Mouse (Mus musculus): ENCODE results near the gene Kif2c. TPM values are rescaled to one million over a fixed set of nuclear protein-coding genes. Genes with fewer than 3 reads are reported as not detected.

Gene Kif2c
- total RNA-seq (2017): 21.9 and 30.0 TPM in 2 replicates

DNA sequence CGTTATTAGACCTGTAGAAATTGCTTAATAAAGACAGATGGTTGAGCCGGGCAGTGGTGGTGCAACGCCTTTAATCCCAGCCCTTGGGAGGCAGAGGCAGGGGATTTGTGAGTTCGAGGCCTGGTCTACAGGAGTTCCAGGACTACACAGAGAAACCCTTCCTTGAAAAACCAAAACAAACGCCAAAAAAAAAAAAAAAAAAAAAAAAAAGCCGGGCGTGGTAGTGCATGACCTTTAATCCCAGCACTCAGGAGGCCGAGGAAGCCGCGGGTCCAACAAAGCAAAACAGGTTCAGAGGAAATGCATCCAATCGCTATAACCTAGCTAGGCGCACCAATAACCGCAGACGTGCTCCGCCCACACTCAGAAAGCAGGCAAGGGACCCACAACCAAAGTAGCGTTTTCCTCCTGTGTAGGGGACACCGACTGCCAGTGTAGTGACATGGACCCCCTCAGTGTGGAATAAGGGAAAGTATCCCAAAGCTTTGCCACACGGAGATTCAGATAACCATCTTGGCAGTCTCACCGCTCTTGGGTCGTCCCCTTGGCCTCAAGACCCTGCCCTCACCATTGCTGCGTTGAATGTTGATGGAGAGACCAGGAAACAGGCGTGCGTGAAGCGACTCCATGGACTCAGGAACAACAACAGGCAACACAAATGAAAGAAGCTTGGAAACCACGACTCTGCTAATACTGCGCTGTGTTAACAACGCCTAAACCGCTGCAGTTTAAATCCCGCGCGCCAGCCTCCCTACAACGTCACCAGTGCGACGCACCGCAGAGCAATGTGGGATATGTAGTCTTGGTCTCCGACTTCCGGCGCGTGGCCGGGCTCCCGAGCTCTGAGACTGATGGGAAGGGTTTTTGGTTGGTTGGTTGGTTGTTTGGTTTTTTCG is at the start of gene Kif2c:
TSS of gene Kif2c (minus strand) at position 777 of the 896 bp plus-strand sequence.
- peak; percentile 97 to 99 for ATAC-seq (replicated peaks in 1 of 2; ENCODE audit: insufficient read depth in 1 of 2, low FRiP score in 2 of 2, low TSS enrichment in 1 of 2, low read depth in 1 of 2, poor library complexity in 2 of 2, severe bottlenecking in 2 of 2)

DNA sequence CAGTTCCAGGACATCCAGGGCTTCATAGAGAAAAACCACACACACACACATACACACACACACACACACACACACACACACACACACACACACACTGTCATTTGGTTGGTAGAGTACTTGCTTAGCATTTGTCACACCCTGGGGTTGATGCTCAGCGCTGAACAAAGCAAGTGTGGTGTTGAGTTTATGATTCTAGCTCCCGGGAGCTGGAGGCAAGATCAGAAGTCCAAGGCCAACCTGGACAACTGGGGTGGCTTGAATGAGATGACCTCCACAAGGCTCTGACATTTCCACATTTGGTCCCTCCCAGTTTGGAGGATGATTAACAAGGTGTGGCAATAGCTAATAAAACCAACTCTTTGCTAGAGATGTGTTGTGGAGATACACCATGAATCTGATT is 48.8 kb upstream of the Kif2c start:
- no peak for ATAC-seq (replicated peaks in 1 of 2; ENCODE audit: insufficient read depth in 1 of 2, low FRiP score in 2 of 2, low TSS enrichment in 1 of 2, low read depth in 1 of 2, poor library complexity in 2 of 2, severe bottlenecking in 2 of 2)

DNA sequence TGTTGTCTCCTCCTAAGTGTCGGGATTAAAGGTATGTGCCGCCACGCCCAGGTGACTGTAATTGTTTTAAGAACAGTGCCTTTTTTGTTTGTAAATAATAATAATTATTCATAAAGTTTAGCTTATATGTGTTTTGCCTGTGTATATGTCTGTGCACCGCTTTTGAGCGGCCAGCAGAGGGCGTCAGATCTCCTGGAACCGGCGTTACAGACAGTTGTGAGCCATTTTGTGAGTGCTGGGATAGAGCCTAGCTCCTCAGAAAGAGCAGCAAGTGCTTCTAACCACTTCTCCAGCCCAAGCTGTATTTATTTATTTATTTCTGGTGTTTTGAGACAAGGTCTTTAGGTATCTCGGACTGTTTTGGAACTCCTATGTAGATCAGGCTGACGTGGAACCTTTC is 47.9 kb upstream of the Kif2c start:
- ATAC-seq (replicated peaks in 1 of 2; ENCODE audit: insufficient read depth in 1 of 2, low FRiP score in 2 of 2, low TSS enrichment in 1 of 2, low read depth in 1 of 2, poor library complexity in 2 of 2, severe bottlenecking in 2 of 2): no peak

GRCm38 (mm10) chr4:117229590-117229989 is 47.2 kb upstream of the Kif2c start:
- no peak for ATAC-seq (replicated peaks in 1 of 2; ENCODE audit: insufficient read depth in 1 of 2, low FRiP score in 2 of 2, low TSS enrichment in 1 of 2, low read depth in 1 of 2, poor library complexity in 2 of 2, severe bottlenecking in 2 of 2)

DNA sequence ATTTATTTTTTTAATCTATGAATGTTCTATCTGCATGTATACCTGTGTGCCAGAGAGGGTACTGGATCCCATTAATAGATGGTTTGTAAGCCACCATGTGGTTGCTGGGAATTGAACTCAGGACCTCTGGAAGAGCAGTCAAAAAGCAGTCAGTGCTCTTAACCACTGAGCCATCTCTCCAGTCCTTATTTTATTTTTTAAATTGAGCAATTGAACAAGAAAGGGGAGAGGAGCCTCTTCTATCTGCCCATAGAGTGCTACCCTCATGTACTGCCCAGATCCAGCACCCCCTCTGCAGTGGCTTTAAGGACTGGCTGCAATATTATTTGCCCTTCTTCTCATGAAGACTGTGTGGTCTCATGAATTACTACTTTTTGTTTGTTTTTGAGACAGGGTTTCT is 42.8 kb upstream of the Kif2c start:
- no peak for ATAC-seq (replicated peaks in 1 of 2; ENCODE audit: insufficient read depth in 1 of 2, low FRiP score in 2 of 2, low TSS enrichment in 1 of 2, low read depth in 1 of 2, poor library complexity in 2 of 2, severe bottlenecking in 2 of 2)

DNA sequence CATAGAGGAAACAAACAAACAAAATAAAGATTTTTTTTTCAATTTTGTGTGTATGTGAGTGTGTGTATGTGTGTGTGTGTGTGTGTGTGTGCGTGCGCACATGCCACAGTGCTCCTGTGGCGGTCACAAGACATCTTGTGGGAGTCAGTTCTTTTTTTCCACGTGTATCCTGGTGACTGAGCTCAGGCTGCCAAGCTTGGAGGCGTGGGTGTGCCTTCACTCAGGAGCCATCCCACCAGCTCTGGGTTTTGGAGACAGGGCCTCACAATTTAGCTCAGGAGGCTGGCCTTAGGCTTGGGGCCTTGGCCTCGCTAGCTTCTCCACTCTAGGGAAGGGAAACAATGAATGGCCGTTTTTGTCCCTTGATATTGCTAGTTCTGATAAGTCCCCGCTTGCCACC is 41.7 kb upstream of the Kif2c start:
- ATAC-seq (replicated peaks in 1 of 2; ENCODE audit: insufficient read depth in 1 of 2, low FRiP score in 2 of 2, low TSS enrichment in 1 of 2, low read depth in 1 of 2, poor library complexity in 2 of 2, severe bottlenecking in 2 of 2): no peak

DNA sequence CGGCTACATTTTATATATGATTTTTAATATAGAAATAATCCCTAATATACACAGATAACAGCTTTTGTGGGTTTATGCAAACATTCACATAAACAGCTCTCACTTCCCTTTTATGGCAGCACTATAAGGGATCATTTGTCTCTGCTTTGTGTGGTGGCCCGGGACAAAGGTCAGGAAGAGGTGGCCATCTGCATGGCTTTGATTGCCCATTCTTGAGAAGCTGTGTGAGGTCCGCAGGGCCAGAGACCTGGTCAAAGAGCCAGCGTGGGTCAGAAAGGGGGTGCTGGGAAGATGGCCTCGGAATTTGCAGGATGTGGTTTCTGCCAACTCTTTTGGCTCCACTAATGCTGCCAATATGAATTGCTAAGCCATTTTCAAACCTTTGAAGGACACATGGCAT is 40.6 kb upstream of the Kif2c start:
- ATAC-seq (replicated peaks in 1 of 2; ENCODE audit: insufficient read depth in 1 of 2, low FRiP score in 2 of 2, low TSS enrichment in 1 of 2, low read depth in 1 of 2, poor library complexity in 2 of 2, severe bottlenecking in 2 of 2): no peak

DNA sequence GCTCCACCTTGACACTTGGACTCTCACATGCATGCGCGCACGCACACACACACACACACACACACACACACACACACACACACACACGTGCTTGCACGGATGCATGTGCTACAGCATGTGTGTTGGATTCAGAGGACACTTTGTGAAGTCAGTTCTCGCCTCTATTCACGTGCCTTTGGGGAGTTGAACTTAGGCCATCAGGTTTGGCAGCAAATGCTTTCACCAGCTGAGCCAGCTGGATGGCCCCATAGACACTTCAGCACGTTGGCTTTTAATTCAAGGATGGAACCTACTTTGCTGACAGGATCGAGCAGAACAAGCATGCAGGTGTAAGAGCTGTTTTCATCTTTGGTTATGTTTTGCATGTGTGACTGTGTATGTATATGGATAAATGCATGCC is 39.4 kb upstream of the Kif2c start:
- no peak for ATAC-seq (replicated peaks in 1 of 2; ENCODE audit: insufficient read depth in 1 of 2, low FRiP score in 2 of 2, low TSS enrichment in 1 of 2, low read depth in 1 of 2, poor library complexity in 2 of 2, severe bottlenecking in 2 of 2)

GRCm38 (mm10) chr4:117220741-117221515 is 38.5 kb upstream of the Kif2c start:
- no peak for ATAC-seq (replicated peaks in 1 of 2; ENCODE audit: insufficient read depth in 1 of 2, low FRiP score in 2 of 2, low TSS enrichment in 1 of 2, low read depth in 1 of 2, poor library complexity in 2 of 2, severe bottlenecking in 2 of 2)

DNA sequence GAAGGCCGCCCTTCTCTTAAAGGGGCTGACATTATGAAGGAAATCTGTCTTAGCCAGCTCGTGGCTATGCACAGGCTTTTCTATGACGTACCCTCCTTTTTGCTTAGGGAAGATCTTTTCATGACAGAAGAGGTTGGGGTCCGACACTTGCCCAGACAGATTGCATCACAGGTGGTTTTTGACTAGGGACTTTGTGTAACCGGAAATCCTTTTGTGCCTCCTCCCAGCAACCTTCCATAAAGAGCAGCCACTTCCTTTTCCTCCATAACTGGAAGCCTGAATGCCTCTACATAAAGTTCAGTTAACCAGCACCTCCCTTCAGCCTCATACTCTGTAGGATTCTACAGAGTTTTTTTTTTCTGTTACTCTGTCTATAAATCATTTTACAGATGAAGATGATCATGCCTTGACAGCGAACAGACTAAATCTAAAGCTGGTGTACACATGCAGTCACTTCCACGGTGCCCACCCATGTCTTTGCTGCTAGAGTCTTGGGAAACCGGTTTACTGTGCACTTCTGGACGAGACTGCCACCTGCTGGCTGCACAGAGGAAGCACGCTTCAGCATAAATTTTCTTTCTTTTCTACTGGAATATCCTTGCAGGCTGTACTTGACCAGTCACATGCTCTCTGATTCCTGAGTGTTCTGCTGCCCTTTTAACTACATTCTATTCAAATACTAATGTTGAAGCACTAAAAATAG is 36.2 kb upstream of the Kif2c start:
- peak; percentile 84 to 85 for ATAC-seq (replicated peaks in 1 of 2; ENCODE audit: insufficient read depth in 1 of 2, low FRiP score in 2 of 2, low TSS enrichment in 1 of 2, low read depth in 1 of 2, poor library complexity in 2 of 2, severe bottlenecking in 2 of 2)

DNA sequence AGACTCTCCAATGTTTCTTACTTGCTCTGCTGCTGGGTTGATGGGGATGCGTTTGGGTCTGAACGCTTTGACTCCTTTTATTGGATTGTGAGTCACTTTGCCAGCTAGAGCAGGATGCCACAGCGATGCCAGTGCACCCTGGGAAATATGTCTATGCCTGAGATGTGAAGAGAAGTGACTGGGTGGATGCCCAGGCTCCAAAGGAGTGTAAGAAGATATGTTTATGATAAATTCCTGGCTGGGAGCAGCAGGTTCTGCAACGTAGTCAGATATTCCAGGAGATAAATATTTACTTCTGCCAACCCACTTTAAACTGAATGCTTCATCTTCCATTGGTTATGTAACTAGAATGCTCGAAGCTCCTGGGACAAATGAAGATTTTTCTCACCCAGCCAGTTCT is 34.6 kb upstream of the Kif2c start:
- ATAC-seq (replicated peaks in 1 of 2; ENCODE audit: insufficient read depth in 1 of 2, low FRiP score in 2 of 2, low TSS enrichment in 1 of 2, low read depth in 1 of 2, poor library complexity in 2 of 2, severe bottlenecking in 2 of 2): no peak

DNA sequence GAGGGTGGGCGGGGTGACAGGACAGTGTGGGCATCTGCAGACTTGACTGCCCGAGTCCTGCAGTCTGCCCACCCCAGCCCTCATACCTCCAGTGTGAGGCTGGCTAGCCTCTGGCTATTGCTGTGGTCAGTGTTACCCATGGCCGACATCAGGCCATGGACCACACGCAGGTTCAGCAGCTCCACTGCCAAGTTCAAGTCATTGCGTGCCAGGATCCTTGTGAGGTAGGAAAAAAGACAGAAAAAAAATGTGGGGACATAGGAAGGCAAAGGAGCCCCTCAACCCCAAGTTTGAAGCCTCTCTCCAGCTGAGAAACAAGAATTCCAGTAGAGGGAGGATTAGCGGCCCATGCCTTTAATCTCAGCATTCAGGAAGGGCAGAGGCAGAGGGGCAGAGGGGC is 31.8 kb upstream of the Kif2c start:
- no peak for ATAC-seq (replicated peaks in 1 of 2; ENCODE audit: insufficient read depth in 1 of 2, low FRiP score in 2 of 2, low TSS enrichment in 1 of 2, low read depth in 1 of 2, poor library complexity in 2 of 2, severe bottlenecking in 2 of 2)

- ATAC-seq (replicated peaks in 1 of 2; ENCODE audit: insufficient read depth in 1 of 2, low FRiP score in 2 of 2, low TSS enrichment in 1 of 2, low read depth in 1 of 2, poor library complexity in 2 of 2, severe bottlenecking in 2 of 2): peak; percentile 92 to 93; a peak in 3 of 4 replicates
Measured at GRCm38 (mm10) chr4:117210147-117211074, 28.0 kb upstream of the Kif2c start.

GRCm38 (mm10) chr4:117209592-117209991 is 27.2 kb upstream of the Kif2c start:
- ATAC-seq (replicated peaks in 1 of 2; ENCODE audit: insufficient read depth in 1 of 2, low FRiP score in 2 of 2, low TSS enrichment in 1 of 2, low read depth in 1 of 2, poor library complexity in 2 of 2, severe bottlenecking in 2 of 2): no peak

GRCm38 (mm10) chr4:117202992-117203354 is 20.5 kb upstream of the Kif2c start:
- ATAC-seq (replicated peaks in 1 of 2; ENCODE audit: insufficient read depth in 1 of 2, low FRiP score in 2 of 2, low TSS enrichment in 1 of 2, low read depth in 1 of 2, poor library complexity in 2 of 2, severe bottlenecking in 2 of 2): no peak

DNA sequence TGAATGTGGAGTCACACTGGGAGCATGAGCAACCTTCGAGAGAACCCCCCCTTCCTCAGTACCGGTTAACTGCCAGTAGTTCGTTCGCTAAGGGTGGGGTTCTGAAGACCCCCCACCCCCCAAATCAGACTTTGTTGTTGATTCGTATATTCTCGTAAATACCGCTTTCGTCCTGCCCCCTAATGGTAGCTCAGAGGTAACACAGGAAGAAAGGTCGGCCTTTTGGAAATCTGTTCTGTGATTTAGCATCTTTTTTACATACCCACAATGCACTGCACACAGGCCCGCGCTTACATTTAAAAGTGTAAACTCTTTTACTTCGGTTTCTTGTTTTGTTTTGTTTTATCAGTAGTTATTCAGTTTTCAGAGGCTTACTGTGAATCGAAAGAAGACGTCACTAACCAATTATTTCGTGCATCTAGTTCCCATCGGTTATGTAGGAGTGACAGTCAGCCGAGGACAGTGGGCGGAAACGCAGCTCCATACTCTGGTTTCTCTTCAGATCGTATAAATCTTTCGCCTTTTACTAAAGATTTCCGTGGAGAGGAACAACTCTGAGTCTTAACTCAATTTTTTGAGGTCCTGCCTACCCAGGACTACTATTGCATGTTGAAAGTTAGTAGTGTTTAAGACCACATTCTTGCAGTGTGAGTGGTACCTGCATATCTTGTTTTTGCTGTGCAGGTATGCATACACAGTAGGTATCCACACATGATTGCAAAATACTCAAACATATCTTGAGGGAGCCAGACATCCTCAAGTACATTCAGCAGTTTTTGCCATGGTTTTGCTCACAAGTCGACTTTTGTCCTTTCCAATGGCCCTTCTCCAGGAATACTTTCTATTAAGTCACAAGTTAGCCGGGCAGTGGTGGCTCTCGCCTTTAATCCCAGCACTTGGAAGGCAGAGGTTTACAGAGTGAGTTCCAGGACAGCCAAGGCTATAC is 19.9 kb upstream of the Kif2c start:
- ATAC-seq (replicated peaks in 1 of 2; ENCODE audit: insufficient read depth in 1 of 2, low FRiP score in 2 of 2, low TSS enrichment in 1 of 2, low read depth in 1 of 2, poor library complexity in 2 of 2, severe bottlenecking in 2 of 2): peak; percentile 56 to 84

Data from hematopoietic stem cell, adult 5-6 weeks (primary cell).